Mouse (Mus musculus): ENCODE measurements around the gene Fra10ac1. TPM values are rescaled to one million over a fixed set of nuclear protein-coding genes. Genes with fewer than 3 reads are reported as not detected.

The Fra10ac1 gene
- 37.2 and 39.6 TPM in 2 replicates for polyA plus RNA-seq (2015; fragmentation: Nextera tagmentation; extraction: Ambion mirVana)

DNA sequence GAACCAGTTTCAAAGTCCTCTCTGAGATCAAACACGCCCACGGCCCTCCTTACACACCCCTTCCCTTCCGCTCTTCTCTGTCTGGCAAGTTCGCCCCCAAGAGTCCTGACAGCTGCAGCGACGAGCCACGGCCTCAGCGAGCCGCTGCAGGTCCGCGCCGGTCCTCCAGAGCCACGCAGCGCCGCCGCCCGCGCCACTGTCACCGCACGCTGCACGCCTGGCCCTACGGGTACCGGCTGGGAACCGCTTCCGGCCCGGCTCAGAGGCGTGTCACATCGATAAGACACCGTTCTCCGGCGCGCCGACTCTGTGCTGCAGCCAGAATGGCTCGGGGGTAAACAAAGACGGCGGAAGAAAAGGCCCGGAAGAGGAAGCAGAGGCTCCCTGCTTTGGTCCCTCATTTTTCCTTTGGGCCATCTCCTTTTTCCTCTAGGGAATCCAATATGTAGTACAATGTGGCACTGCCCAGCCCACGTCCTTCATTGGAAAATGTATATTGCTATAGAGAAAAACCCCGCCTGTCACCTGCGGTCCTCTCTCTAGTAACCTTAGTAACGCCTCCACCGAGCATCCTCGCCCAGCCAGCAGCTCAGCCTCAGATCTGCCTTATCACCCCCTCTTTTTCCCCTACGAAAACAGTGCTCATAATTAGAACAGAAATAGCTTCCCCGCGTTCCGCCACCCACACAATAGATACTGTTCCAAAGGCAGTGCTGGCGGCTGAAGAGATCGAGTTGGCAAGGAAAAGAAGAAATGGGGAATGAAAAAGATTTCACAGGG, at the start of gene Fra10ac1:
Gene Fra10ac1, minus strand, starts transcription at position 252 of the 780 bp plus-strand sequence.
- peak within 1 kb of the TSS; percentile 81 for H3K4me3 ChIP-seq (ENCODE audit: low read length)
- H3K36me3 ChIP-seq (ENCODE audit: insufficient read depth, low read length) = no peaks in the 10 kb centered on the region
- peak within 1 kb of the TSS; percentile 85 for H3K9ac ChIP-seq (replicated peaks; ENCODE audit: low read length)
- H3K27ac ChIP-seq (ENCODE audit: low read length) = peak within 1 kb of the TSS; percentile 94
- under 1% methylated on average over 48 of the region's 49 CpGs for WGBS
- peak; percentile 99 for ATAC-seq (ENCODE audit: low FRiP score, low TSS enrichment)
- H3K4me2 ChIP-seq (replicated peaks; ENCODE audit: low read depth, low read length) = peak within 1 kb of the TSS; percentile 80
- H3K9me3 ChIP-seq (ENCODE audit: low read length) = peaks cover 4% of the 10 kb centered on the region; the same call in 1 of the 2 replicates
- H3K4me1 ChIP-seq (ENCODE audit: insufficient read depth, low read length) = peaks cover 14% of the 10 kb centered on the region; the same call in 1 of the 2 replicates
- no peaks in the 10 kb centered on the region for H3K27me3 ChIP-seq (ENCODE audit: insufficient read depth, low read length)

DNA sequence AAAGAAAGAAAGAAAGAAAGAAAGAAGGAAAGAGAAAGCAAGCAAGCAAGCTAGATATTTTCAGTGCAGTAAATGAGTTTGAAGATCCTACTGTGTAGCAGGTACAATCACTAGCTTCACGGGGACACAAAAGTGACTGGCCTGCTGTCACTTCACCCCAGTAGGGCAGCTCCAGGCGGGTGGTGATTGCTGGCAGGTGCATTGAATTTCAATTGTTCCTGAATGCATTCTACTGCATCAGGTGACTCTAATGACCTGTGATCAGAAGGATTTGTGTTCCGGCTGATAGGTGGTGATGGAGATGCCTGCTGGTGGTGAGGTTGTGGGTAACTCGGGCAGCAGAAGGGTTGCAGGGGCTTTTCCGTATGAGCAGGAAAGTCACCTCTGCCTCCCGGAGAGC, 47.1 kb upstream of the Fra10ac1 start:
- WGBS = 25% methylated on average over 6 of the region's 6 CpGs
- H3K36me3 ChIP-seq (ENCODE audit: insufficient read depth, low read length) = no peaks in the 10 kb centered on the region
- H3K9me3 ChIP-seq (ENCODE audit: low read length) = no peaks in the 10 kb centered on the region
- H3K27ac ChIP-seq (ENCODE audit: low read length) = no peak overlapping the region
- H3K9ac ChIP-seq (replicated peaks; ENCODE audit: low read length) = no peak overlapping the region
- no peak for ATAC-seq (ENCODE audit: low FRiP score, low TSS enrichment)
- H3K4me1 ChIP-seq (ENCODE audit: insufficient read depth, low read length) = no peaks in the 10 kb centered on the region
- no peak overlapping the region for H3K4me2 ChIP-seq (replicated peaks; ENCODE audit: low read depth, low read length)
- no peak overlapping the region for H3K4me3 ChIP-seq (ENCODE audit: low read length)
- H3K27me3 ChIP-seq (ENCODE audit: insufficient read depth, low read length) = no peaks in the 10 kb centered on the region

DNA sequence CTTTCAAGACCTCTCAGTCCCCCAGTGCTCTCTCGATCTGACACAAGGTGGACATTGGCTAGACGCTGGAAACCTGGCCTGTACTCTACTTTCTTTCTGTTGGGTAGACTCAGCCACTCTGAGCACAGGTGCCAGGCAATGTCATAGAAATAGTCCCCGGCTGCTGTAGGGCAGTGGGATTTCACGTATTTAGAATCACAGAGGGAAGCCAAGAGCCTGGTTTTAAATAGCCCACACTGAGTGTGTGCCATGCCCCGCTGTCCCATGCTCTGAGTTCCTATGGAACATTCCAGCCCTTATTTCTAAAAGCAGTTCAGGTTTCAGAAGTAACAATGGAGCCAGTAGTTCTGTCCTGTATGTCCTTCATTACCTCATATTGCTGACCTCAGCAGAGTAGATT, 43.5 kb upstream of the Fra10ac1 start:
- Histone ChIP-seq H3K27me3 (ENCODE audit: insufficient read depth, low read length) (peaks cover 14% of the 10 kb centered on the region; the same call in 1 of the 2 replicates), H3K4me2 (replicated peaks; ENCODE audit: low read depth, low read length) (no peak overlapping the region), H3K4me3 (ENCODE audit: low read length) (no peak overlapping the region), H3K36me3 (ENCODE audit: insufficient read depth, low read length) (no peaks in the 10 kb centered on the region), H3K4me1 (ENCODE audit: insufficient read depth, low read length) (peaks cover 3% of the 10 kb centered on the region; the same call in 1 of the 2 replicates), H3K27ac (ENCODE audit: low read length) (no peak overlapping the region), H3K9me3 (ENCODE audit: low read length) (no peaks in the 10 kb centered on the region), H3K9ac (replicated peaks; ENCODE audit: low read length) (no peak overlapping the region)
- 80% methylated on average over 5 of the region's 5 CpGs for WGBS
- no peak for ATAC-seq (ENCODE audit: low FRiP score, low TSS enrichment)

DNA sequence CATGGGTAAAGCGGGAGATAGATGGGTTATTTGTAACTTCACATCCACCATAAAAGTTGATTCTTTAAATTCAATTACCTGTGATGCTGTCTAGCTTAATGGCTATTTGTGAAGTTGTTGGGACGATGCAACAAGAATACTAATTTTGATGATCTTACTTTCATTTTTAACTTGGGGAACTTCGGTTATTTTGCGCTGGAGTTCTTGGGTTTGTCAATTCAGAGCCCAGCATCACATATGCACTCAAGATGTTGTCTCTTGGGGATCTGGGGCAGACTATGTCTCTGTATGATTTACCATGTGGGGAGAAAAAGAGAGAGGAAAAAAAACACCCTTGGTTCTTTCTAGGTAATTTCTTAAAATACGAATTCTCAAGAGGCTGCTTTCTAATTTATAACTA, 41.8 kb upstream of the Fra10ac1 start:
- no peak overlapping the region for H3K27ac ChIP-seq (ENCODE audit: low read length)
- H3K4me2 ChIP-seq (replicated peaks; ENCODE audit: low read depth, low read length) = no peak overlapping the region
- WGBS = 79% methylated on average over 5 of the region's 5 CpGs
- no peaks in the 10 kb centered on the region for H3K36me3 ChIP-seq (ENCODE audit: insufficient read depth, low read length)
- H3K9me3 ChIP-seq (ENCODE audit: low read length) = no peaks in the 10 kb centered on the region
- no peak overlapping the region for H3K4me3 ChIP-seq (ENCODE audit: low read length)
- H3K4me1 ChIP-seq (ENCODE audit: insufficient read depth, low read length) = peaks cover 3% of the 10 kb centered on the region; the same call in 1 of the 2 replicates
- peaks cover 14% of the 10 kb centered on the region; the same call in 1 of the 2 replicates for H3K27me3 ChIP-seq (ENCODE audit: insufficient read depth, low read length)
- no peak overlapping the region for H3K9ac ChIP-seq (replicated peaks; ENCODE audit: low read length)
- ATAC-seq (ENCODE audit: low FRiP score, low TSS enrichment) = no peak

DNA sequence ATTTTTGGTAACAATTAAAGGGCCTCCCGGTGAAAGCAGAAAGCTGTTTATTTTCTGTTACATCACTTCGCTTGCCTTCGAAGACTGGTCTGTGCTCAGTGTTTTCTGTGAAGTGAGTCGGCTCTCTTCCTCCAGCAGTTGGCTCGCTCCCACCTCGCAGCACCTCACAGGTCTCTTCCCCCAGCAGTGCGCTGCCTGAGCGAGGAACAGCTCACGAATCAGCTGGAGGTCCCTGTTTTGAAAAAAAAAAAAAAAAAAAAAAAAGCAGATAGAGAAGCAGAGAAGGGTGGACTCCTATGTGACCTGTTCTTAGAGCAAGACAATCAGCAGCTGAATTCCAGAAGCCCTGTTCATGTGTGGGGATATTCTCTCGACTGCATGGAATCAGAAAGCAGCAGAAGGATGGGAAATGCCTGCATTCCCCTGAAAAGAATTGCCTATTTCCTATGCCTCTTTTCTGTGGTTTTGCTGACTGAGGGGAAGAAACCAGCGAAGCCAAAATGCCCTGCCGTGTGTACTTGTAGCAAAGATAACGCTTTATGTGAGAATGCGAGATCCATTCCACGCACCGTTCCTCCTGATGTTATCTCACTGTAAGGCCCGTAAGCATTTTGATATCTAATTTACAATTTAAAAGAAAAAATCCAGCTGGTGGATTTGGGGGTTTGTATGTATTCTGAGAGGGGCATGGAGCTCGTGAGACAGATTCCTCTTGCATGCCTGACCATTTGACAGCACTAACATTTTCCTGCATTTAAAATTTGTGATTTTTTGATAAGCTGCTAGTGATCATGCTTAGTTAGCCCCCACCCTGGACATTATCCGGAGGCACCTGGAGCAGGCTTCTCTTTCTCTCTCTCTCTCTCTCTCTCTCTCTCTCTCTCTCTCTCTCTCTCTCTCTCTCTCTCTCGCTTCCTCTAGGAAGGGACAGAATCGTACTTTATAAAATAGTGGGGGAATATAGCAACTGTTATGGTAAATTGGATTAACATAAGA, 40.8 kb upstream of the Fra10ac1 start, which contains the start of gene Lgi1:
Gene Lgi1, plus strand, starts transcription at position 32 of the 996 bp plus-strand sequence.
- H3K9me3 ChIP-seq (ENCODE audit: low read length) = no peaks in the 10 kb centered on the region
- ATAC-seq (ENCODE audit: low FRiP score, low TSS enrichment) = no peak
- WGBS = 26% methylated on average over 21 of the region's 21 CpGs
- peak within 1 kb of the TSS; percentile 19 for H3K4me3 ChIP-seq (ENCODE audit: low read length)
- no peak within 1 kb of the TSS for H3K9ac ChIP-seq (replicated peaks; ENCODE audit: low read length)
- H3K4me2 ChIP-seq (replicated peaks; ENCODE audit: low read depth, low read length) = peak within 1 kb of the TSS; percentile 48
- H3K27me3 ChIP-seq (ENCODE audit: insufficient read depth, low read length) = peaks cover 14% of the 10 kb centered on the region; the same call in 1 of the 2 replicates
- H3K27ac ChIP-seq (ENCODE audit: low read length) = no peak within 1 kb of the TSS
- no peaks in the 10 kb centered on the region for H3K36me3 ChIP-seq (ENCODE audit: insufficient read depth, low read length)
- peaks cover 3% of the 10 kb centered on the region; the same call in 1 of the 2 replicates for H3K4me1 ChIP-seq (ENCODE audit: insufficient read depth, low read length)

DNA sequence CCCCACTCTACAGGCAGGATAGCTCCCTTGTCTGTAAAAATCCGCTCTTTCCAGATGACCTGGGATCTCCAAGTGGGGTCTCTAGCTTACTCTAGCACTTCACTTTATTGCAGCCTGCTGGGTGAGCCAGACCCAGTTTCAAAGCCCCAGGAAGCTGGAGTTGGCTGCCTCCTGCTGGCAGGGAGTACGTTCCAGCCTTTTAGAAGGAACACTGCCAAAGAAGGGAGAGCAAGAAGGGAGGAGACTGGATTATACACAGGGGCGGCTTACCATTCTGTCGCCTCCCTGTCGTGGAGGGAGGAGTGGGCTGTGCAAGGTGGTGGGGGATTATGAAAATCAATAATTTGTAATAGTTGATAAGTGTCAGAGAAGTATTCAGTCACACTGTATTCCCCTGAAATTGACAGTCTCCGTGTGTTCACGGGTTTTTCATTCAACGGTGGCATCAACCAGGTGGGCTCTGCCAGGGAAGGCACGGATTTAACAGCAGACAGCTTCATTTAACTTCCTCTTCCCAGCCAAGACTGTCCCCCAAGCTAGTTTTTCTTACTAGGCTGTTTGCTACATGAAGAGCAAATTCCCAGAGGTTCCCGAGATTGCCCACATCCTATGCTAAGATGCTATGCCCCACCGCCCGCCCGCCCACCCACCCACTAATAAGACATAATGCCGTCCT, 40.0 kb upstream of the Fra10ac1 start:
- no peaks in the 10 kb centered on the region for H3K36me3 ChIP-seq (ENCODE audit: insufficient read depth, low read length)
- no peak for ATAC-seq (ENCODE audit: low FRiP score, low TSS enrichment)
- no peaks in the 10 kb centered on the region for H3K9me3 ChIP-seq (ENCODE audit: low read length)
- no peak overlapping the region for H3K9ac ChIP-seq (replicated peaks; ENCODE audit: low read length)
- H3K4me2 ChIP-seq (replicated peaks; ENCODE audit: low read depth, low read length) = peak overlapping the region; percentile 48
- no peak overlapping the region for H3K27ac ChIP-seq (ENCODE audit: low read length)
- H3K4me3 ChIP-seq (ENCODE audit: low read length) = peak overlapping the region; percentile 19
- H3K4me1 ChIP-seq (ENCODE audit: insufficient read depth, low read length) = peaks cover 3% of the 10 kb centered on the region; the same call in 1 of the 2 replicates
- 25% methylated on average over 14 of the region's 14 CpGs for WGBS
- peaks cover 14% of the 10 kb centered on the region; the same call in 1 of the 2 replicates for H3K27me3 ChIP-seq (ENCODE audit: insufficient read depth, low read length)

DNA sequence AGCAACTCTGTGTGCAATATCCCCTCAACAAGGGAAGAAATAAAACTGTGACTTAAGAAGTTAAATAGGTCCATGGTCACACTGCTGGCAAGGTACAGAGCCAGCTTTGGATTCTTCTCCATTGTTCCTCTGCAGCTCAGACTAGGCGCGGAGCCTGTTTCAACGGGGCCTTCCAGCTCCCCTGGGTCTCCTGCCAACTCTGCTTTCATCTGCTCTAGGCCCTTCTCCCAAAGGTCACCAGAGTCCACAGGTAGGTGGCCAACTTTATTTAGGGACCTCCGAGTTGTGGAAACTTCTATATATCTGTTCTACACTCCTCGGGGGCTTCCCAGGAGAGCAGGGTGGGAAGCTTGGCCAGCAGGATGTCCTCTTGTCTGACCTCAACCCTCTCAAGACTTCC, 37.4 kb upstream of the Fra10ac1 start:
- Histone ChIP-seq H3K9me3 (ENCODE audit: low read length) (no peaks in the 10 kb centered on the region), H3K27ac (ENCODE audit: low read length) (no peak overlapping the region), H3K4me2 (replicated peaks; ENCODE audit: low read depth, low read length) (no peak overlapping the region), H3K4me3 (ENCODE audit: low read length) (no peak overlapping the region), H3K9ac (replicated peaks; ENCODE audit: low read length) (no peak overlapping the region), H3K27me3 (ENCODE audit: insufficient read depth, low read length) (peaks cover 14% of the 10 kb centered on the region; the same call in 1 of the 2 replicates), H3K4me1 (ENCODE audit: insufficient read depth, low read length) (peaks cover 3% of the 10 kb centered on the region; the same call in 1 of the 2 replicates), H3K36me3 (ENCODE audit: insufficient read depth, low read length) (no peaks in the 10 kb centered on the region)
- 80% methylated on average over 5 of the region's 5 CpGs for WGBS
- no peak for ATAC-seq (ENCODE audit: low FRiP score, low TSS enrichment)

DNA sequence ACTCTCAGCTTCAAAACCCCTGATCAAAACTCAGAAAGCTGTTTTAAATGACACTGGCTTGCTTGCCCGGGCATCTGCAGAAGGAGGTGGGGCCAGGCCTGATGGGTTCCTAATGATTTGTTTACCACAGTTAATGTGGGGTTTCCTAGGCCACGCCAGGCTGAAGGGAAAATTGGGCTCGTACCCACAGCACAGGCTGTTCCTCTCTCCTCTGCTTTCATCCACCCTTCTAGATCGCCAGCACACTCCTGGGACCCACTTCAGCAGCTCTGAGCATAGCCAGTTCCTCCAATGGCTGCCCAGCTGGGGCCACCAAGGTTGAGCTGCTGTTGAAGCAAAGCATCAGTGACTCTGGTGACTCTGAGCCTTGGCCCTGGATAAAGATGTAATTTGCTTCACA, 36.4 kb upstream of the Fra10ac1 start:
- 41% methylated on average over 4 of the region's 4 CpGs for WGBS
- Histone ChIP-seq H3K4me1 (ENCODE audit: insufficient read depth, low read length) (peaks cover 3% of the 10 kb centered on the region; the same call in 1 of the 2 replicates), H3K4me3 (ENCODE audit: low read length) (no peak overlapping the region), H3K36me3 (ENCODE audit: insufficient read depth, low read length) (no peaks in the 10 kb centered on the region), H3K27ac (ENCODE audit: low read length) (no peak overlapping the region), H3K9me3 (ENCODE audit: low read length) (no peaks in the 10 kb centered on the region), H3K9ac (replicated peaks; ENCODE audit: low read length) (no peak overlapping the region), H3K27me3 (ENCODE audit: insufficient read depth, low read length) (peaks cover 14% of the 10 kb centered on the region; the same call in 1 of the 2 replicates), H3K4me2 (replicated peaks; ENCODE audit: low read depth, low read length) (no peak overlapping the region)
- no peak for ATAC-seq (ENCODE audit: low FRiP score, low TSS enrichment)

DNA sequence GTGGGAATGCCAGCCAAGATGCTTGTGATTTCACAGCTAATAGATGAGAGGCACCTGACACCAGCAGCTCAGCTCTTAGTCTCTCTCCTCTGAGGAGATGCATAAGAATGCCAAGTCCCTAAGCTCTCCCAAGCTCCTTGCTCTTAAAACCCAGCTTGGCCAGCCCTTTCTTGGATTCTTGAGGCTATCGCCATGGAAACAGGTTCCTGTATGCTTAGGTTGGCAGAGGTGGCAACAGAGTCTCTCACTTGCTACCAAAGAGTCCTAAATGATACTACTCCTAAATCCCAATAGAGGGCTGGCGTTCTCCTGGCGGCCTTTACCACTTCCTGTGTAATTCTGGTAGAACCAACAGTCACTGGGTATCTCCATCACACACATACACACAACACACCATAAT, 35.5 kb upstream of the Fra10ac1 start:
- Histone ChIP-seq H3K4me3 (ENCODE audit: low read length) (no peak overlapping the region), H3K4me1 (ENCODE audit: insufficient read depth, low read length) (peaks cover 3% of the 10 kb centered on the region; the same call in 1 of the 2 replicates), H3K36me3 (ENCODE audit: insufficient read depth, low read length) (no peaks in the 10 kb centered on the region), H3K27ac (ENCODE audit: low read length) (no peak overlapping the region), H3K4me2 (replicated peaks; ENCODE audit: low read depth, low read length) (no peak overlapping the region), H3K9ac (replicated peaks; ENCODE audit: low read length) (no peak overlapping the region), H3K9me3 (ENCODE audit: low read length) (no peaks in the 10 kb centered on the region), H3K27me3 (ENCODE audit: insufficient read depth, low read length) (peaks cover 10% of the 10 kb centered on the region; the same call in 1 of the 2 replicates)
- no peak for ATAC-seq (ENCODE audit: low FRiP score, low TSS enrichment)
- 78% methylated on average over 3 of the region's 3 CpGs for WGBS

All from kidney, embryonic 16.5 days (tissue).